Mouse (Mus musculus) adrenal gland, postnatal 4 days (tissue): ENCODE measurements at regions not wholly inside any gene's neighbourhood (a gene's known extent, or its start where the extent isn't known, plus 50 kb on each side); places are given as distances from the start of the nearest gene placed in this dataset. TPM values are rescaled to one million over a fixed set of nuclear protein-coding genes. Genes with fewer than 3 reads are reported as not detected.

Experiments
- DNase-seq, 2 experiments: peaks; one replicate each; pipeline ENCODE4 v3.0.0; 2021 to 2022; ENCODE audit warnings: low spot score in 2 of 2, mixed read lengths in 2 of 2
- microRNA-seq: library from miRNA; unstranded; fragments of <30 nt; microRNA quantifications from one replicate; pipeline ENCODE4 v1.2.0, GENCODE M21; 2021

GRCm38 (mm10) chr13:107100116-107100515, 78.2 kb upstream of the Kif2a start:
- no peak for DNase-seq

GRCm38 (mm10) chr13:107097005-107097404, 75.1 kb upstream of the Kif2a start:
- DNase-seq: no peak

DNA sequence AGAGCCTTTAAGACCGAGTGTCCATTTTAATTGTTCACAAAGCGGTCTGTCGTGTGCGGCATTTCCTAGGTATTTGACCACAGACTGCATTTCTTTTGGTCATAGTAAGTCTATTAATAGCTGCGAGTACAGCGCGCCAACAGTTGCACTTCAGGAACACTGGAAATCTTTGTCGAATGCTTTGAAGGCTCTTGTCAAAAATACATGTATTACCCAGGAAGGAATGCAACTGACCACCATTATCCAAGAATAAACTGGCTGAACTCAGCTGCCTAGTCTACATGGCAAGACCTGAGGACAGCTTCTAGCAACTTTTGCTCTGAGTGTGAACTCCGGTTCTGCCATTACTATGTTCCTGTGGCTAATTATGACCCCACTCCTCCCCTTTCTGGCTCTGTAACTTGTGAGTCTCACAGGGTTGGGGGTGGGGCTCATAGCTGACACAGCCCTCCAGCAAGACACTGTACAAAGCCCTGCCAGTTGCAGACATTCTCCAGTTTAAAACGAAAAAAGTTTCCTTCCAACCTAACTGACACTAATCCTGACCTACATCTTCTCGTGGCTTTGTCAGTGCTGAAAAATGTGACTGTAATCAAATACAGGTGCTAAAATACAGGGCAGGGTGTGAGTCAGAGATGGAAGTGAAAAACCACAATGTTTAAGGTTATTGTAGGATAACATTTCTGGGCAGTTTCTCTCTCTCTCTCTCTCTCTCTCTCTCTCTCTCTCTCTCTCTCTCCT, 73.2 kb upstream of the Kif2a start:
- DNase-seq: no peak

DNA sequence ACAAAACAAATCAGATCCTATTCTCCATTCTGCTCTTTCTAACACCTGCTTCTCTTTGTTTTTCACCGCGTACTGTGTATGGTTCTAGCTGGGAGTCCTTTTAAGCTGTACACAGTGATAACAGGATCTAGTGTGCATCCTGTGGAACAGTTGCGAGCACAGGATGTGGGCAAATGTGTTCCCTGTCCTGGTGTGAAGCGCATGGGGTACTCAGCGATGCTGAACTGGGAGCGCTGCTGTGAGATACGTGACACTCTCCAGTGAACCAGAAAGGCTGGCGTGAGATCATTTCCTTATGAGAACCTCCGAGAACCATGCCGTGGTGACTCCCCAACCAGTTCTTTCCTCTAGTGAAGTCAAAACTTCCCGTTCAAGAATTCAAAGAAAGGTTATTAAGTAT, 72.6 kb upstream of the Kif2a start:
- DNase-seq: no peak

DNA sequence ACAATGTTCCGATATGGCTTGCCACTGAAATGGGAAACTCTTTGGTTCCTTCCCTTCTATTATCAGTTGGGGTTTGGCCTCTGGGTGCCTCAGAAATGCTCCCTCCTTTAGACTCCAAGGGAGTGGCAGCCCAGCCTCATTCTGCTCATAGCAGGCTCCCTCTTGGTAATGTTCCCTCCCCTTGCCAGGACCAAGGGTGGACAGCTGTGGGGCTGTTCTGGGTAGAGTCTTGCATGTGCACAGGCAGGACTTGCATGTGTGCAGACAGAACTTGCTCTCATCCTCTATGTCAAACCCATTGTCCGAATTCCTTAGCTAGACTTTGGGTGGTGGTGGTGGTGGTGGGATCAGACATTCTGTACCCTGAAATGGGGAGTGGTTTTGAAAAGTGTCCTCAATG, 71.8 kb upstream of the Kif2a start:
- no peak for DNase-seq

DNA sequence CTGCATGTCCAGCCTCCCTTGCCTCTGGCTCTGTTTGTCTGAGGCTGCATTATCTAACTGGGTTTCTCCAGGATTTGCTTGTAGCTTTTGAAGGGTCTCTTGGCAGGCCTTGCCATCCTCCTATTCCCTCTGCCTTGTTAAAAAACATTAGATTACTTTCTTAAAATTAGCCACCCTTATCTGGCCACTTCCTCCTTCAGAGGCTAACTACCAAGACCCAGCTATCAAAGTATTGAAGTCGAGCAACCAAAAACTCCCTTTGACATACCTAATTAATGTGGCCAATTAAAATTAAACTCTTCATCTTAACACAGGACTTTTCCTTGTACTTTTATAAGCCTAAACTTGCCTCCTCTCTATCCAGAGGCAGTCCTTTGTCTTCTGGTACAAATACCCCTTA, 66.3 kb upstream of the Kif2a start:
- no peak for DNase-seq

DNA sequence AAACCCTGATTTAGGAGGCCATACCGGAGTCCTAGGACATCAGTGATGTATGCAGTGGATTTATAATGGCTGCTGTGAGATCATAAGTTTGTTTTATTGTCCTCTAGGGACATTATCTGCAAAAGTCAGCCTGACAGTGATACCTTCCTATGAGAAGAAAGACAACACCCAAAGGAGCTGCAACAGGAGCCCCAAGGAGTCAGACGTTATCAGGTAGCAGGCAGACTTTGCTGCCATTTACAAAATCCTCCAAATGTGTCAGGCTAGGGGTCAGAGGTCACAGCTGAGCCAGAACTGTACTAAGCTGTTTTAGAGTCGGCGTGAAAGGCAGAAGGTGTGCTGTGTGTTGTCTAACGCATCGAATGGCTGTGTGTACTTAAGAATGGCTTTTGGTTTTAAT, 65.4 kb upstream of the Kif2a start:
- no peak for DNase-seq

- no peak for DNase-seq
These were observed 56.2 kb upstream of the Kif2a start for GRCm38 (mm10) chr13:107078085-107078484.

- DNase-seq: no peak
These were observed 53.0 kb upstream of the Kif2a start for GRCm38 (mm10) chr13:107074917-107075316.

DNA sequence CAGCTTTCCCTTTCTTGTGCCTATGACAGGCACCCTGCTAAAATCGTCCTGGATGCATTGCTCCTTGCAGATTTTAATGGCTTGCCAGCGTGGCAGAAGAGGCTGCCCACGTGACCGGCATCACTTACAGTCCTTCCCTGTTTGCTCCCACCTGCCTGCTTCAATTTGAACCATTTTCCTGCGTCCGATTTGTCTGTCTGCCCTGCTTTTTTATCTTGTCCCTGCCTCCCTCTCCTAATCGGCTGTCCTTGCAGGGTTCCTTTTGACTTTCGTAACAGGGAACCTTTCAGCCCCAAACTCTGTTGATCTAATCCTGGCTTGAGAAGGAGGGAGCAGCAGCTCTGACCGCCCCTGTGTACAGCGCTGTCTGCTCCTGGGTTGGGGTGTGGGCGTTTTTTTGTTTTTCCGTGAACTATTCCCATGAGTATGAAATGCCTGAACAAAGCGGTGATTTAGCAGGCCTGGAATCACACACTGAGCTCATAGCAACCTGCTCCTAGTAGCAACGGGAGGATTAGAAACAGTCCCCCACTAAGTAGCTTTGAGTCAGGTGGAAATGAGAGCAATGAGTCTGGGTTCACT, 51.2 kb upstream of the Kif2a start:
- DNase-seq: no peak

- no peak for DNase-seq
These were observed 50.6 kb upstream of the Kif2a start for GRCm38 (mm10) chr13:107072345-107073038.

Small RNA genes lying in the stretch of these regions (microRNA-seq; reads per million reads assigned to microRNA genes)
- gene Gm22118: not detected
